Mouse (Mus musculus) hindbrain, postnatal 0 days (tissue): ENCODE data around the gene Pknox2. TPM values are rescaled to one million over a fixed set of nuclear protein-coding genes. Genes with fewer than 3 reads are reported as not detected.
A peak's percentile ranks its signal among the peaks of the same experiment; 100 is the strongest.

Experiments used
- ATAC-seq: fragments of 200-750 bp; cut with Nextera tagmentation; 2 replicates; pipeline ENCODE4 v1.8.0; 2017; ENCODE audit warnings: mild to moderate bottlenecking, moderate TSS enrichment, moderate library complexity
- DNase-seq: peaks from one replicate; pipeline ENCODE4 v3.0.0-alpha.2; 2015; ENCODE audit warnings: low spot score
- H3K27ac ChIP-seq: fragments of 300-500 bp; sonication (generic); 2 replicates; pipeline ENCODE4 v1.5.1; 2014; ENCODE audit warnings: mild to moderate bottlenecking
- H3K27me3 ChIP-seq: fragments of 300-500 bp; sonication (generic); 2 replicates; pipeline ENCODE4 v1.6.1; 2014; ENCODE audit warnings: low read length, mixed read lengths; ENCODE audit not compliant: insufficient read depth
- H3K36me3 ChIP-seq: fragments of 300-500 bp; sonication (generic); 2 replicates; pipeline ENCODE4 v1.6.1; 2014; ENCODE audit warnings: low read length, mixed read lengths; ENCODE audit not compliant: insufficient read depth
- H3K4me1 ChIP-seq: fragments of 300-500 bp; sonication (generic); 2 replicates; pipeline ENCODE4 v1.6.1; 2014; ENCODE audit warnings: antibody characterized with exemption, low read length, mixed read lengths; ENCODE audit not compliant: insufficient read depth
- H3K4me2 ChIP-seq: fragments of 300-500 bp; sonication (generic); 2 replicates; pipeline ENCODE4 v1.6.1; 2014; ENCODE audit warnings: low read depth, mild to moderate bottlenecking, low read length, moderate library complexity, mixed read lengths
- H3K4me3 ChIP-seq: fragments of 300-500 bp; sonication (generic); 2 replicates; pipeline ENCODE4 v1.5.1; 2014; ENCODE audit warnings: low read length
- H3K9ac ChIP-seq: fragments of 300-500 bp; sonication (generic); replicated peaks from 2 replicates; pipeline ENCODE4 v1.6.1; 2014; ENCODE audit warnings: mild to moderate bottlenecking, low read length, moderate library complexity, mixed read lengths
- H3K9me3 ChIP-seq: fragments of 300-500 bp; sonication (generic); 2 replicates; pipeline ENCODE4 v1.6.1; 2016; ENCODE audit warnings: low read length, mixed read lengths
- CTCF ChIP-seq: IDR thresholded peaks from 2 replicates; pipeline ENCODE4 v1.5.1; 2016; ENCODE audit warnings: antibody characterized with exemption, control low read depth, low read depth
- WGBS: fragments of 180-500 bp; shearing (Covaris S2); extraction: QIAGEN DNeasy Blood & Tissue Kit; methylation state at CpG from one replicate; pipeline ENCODE4 v1.1.7; 2014; 5-methylcytosine and 5-hydroxymethylcytosine counted together
- polyA plus RNA-seq: library from polyadenylated mRNA; unstranded; fragments of >200 nt; fragmentation: Nextera tagmentation; extraction: Ambion mirVana; gene quantifications from 2 replicates; pipeline ENCODE4 v1.2.1, GENCODE M21; 2015
- total RNA-seq: library from RNA; depleted of rRNA; stranded (reverse); fragments of >200 nt; gene quantifications from 2 replicates; pipeline ENCODE4 v1.2.3, GENCODE M21; 2014

Pknox2 gene
- total and polyA plus RNA-seq, 2 experiments from 2014 or later = 22.2 to 23.5 TPM

DNA sequence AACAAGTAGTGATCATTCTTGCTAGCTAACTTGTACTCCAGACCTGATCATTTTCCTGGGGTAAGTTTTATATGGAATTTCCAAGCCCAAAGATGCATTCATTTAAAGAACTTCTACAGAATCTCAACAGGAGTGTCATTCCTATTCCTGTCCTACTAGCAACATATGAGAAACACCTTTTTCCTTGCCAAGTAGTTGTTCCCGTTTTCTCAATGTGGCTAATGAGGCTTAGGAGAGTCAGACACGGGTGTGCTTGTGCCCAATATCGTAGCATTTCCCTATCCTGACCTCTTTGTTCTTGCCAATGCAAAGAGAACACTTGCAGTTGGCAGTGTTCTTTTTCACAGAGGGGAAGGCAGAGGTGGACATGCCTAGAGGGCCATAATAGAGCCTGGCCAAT, 157.2 kb downstream of the Pknox2 start:
- H3K9ac ChIP-seq = no peak overlapping the region
- no peaks in the 10 kb centered on the region for H3K9me3 ChIP-seq
- H3K4me3 ChIP-seq = no peak overlapping the region
- DNase-seq = no peak
- no peak for TF ChIP-seq CTCF
- no peak overlapping the region for H3K27ac ChIP-seq
- 75% methylated on average over 3 of the region's 3 CpGs for WGBS
- no peaks in the 10 kb centered on the region for H3K36me3 ChIP-seq
- H3K4me2 ChIP-seq = no peak overlapping the region
- no peaks in the 10 kb centered on the region for H3K4me1 ChIP-seq
- no peaks in the 10 kb centered on the region for H3K27me3 ChIP-seq
- no peak for ATAC-seq

DNA sequence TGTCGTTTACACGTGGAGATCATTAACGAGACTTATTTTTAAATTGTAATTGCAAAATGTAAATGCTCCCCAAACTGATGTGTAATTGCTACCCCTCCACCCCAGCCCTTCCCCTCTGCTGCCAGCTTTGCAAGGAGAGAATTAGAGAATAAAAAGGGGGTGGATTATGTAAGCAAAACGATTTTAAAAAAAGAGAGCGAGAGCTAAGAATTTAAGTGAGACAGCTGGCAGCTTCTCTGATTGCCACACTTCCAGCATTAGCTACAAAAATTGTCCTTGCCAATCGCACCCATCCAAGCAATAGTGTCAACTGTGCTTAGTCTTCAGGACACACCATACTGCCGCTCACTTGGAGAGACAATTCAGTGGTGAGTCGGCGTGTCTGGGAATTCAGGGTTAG, 162.0 kb downstream of the Pknox2 start:
- Histone ChIP-seq H3K27ac (no peak overlapping the region), H3K27me3 (no peaks in the 10 kb centered on the region), H3K4me1 (no peaks in the 10 kb centered on the region), H3K4me3 (no peak overlapping the region), H3K4me2 (no peak overlapping the region), H3K9me3 (no peaks in the 10 kb centered on the region), H3K9ac (no peak overlapping the region), H3K36me3 (no peaks in the 10 kb centered on the region)
- DNase-seq = no peak
- TF ChIP-seq CTCF = no peak
- no peak for ATAC-seq
- 78% methylated on average over 9 of the region's 9 CpGs for WGBS

DNA sequence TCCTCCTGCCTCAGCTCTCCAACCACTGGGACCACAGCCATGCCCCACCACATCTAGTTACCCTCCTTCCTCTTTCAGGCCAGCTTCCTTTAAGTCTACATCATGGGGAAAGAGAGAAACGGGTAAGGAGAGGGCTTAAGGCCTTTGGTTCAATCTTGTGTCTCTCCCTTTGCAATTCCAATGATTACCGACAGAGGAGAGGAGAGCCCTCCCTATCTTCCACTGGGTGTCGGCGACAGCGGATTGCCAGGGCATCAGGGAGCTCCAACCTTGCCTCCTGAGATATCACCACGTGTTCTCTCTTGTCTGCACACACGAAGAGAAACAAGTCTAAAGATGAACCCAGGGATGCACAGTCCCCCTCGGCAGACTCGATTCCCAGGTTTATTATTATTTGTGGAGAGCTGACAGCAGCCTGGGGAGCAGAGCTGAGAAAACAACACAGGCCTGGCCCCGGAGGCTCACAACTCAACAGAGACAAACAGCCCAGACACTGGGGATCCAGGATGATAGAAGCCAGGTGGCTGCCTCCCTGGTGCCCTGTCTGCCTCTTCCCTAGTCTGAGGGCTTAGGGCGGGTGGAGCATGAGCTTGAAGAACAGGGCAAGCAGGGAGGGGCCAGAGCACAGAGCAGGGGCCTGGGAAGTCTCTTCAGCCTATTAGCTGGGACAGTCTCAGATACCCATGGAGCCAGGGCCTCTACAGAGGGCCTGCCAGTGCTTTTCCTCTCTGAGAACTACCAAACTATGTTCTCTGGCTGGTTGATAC, 170.4 kb downstream of the Pknox2 start:
- ATAC-seq (no peak), DNase-seq (no peak)
- WGBS = 51% methylated on average over 11 of the region's 11 CpGs
- Histone ChIP-seq H3K4me2 (no peak overlapping the region), H3K36me3 (no peaks in the 10 kb centered on the region), H3K9me3 (no peaks in the 10 kb centered on the region), H3K4me1 (no peaks in the 10 kb centered on the region), H3K27me3 (no peaks in the 10 kb centered on the region), H3K9ac (no peak overlapping the region), H3K4me3 (no peak overlapping the region), H3K27ac (no peak overlapping the region)
- TF ChIP-seq CTCF = peak; percentile 58

- H3K27me3 ChIP-seq = no peaks in the 10 kb centered on the region
- H3K4me3 ChIP-seq = no peak overlapping the region
- H3K36me3 ChIP-seq = no peaks in the 10 kb centered on the region
- no peaks in the 10 kb centered on the region for H3K9me3 ChIP-seq
- DNase-seq (peak; percentile 62), ATAC-seq (0 out of 2 replicates have a peak, but pooled peaks have one; percentile 36)
- H3K4me1 ChIP-seq = no peaks in the 10 kb centered on the region
- peak; percentile 55 for TF ChIP-seq CTCF
- no peak overlapping the region for H3K4me2 ChIP-seq
- no peak overlapping the region for H3K27ac ChIP-seq
- no peak overlapping the region for H3K9ac ChIP-seq
- 56% methylated on average over 11 of the region's 11 CpGs for WGBS
These were observed 173.6 kb downstream of the Pknox2 start for GRCm38 (mm10) chr9:36973486-36974227.

GRCm38 (mm10) chr9:36972089-36972488, 175.1 kb downstream of the Pknox2 start:
- no peak for ATAC-seq
- no peak for DNase-seq
- TF ChIP-seq CTCF = no peak
- 28% methylated on average over 3 of the region's 3 CpGs for WGBS
- no peak overlapping the region for H3K27ac ChIP-seq
- no peaks in the 10 kb centered on the region for H3K9me3 ChIP-seq
- H3K9ac ChIP-seq = no peak overlapping the region
- H3K4me3 ChIP-seq = no peak overlapping the region
- no peak overlapping the region for H3K4me2 ChIP-seq
- H3K27me3 ChIP-seq = no peaks in the 10 kb centered on the region
- no peaks in the 10 kb centered on the region; the same call in 1 of the 2 replicates for H3K4me1 ChIP-seq
- no peaks in the 10 kb centered on the region for H3K36me3 ChIP-seq

- TF ChIP-seq CTCF = no peak
- Histone ChIP-seq H3K4me2 (no peak overlapping the region), H3K27ac (no peak overlapping the region), H3K36me3 (no peaks in the 10 kb centered on the region), H3K9ac (no peak overlapping the region), H3K4me1 (no peaks in the 10 kb centered on the region; the same call in 1 of the 2 replicates), H3K27me3 (no peaks in the 10 kb centered on the region), H3K4me3 (no peak overlapping the region), H3K9me3 (no peaks in the 10 kb centered on the region)
- 34% methylated on average over 3 of the region's 3 CpGs for WGBS
- DNase-seq (no peak), ATAC-seq (no peak)
These were observed 176.1 kb downstream of the Pknox2 start for GRCm38 (mm10) chr9:36971066-36971465.
